Mouse (Mus musculus) lung, adult 2 months (tissue): Measurements from ENCODE around the gene Rad18.

Source experiments
- CTCF ChIP-seq: fragments of 200-500 bp; IDR thresholded peaks from 2 replicates; pipeline ENCODE4 v1.5.1; 2011; ENCODE audit warnings: mild to moderate bottlenecking, low read length, control low read depth; ENCODE audit not compliant: insufficient read depth
- POLR2A ChIP-seq: fragments of 200-500 bp; IDR thresholded peaks from 2 replicates; pipeline ENCODE4 v1.6.1; 2011; ENCODE audit warnings: low read depth, mild to moderate bottlenecking, control low read depth, low read length, borderline replicate concordance; ENCODE audit errors: extremely low read depth

GRCm38 (mm10) chr6:112713951-112714350 is 17.5 kb upstream of the Rad18 start:
- no peak for TF ChIP-seq CTCF
- no peak for TF ChIP-seq POLR2A
